Mouse (Mus musculus) forebrain, embryonic 11.5 days (tissue): ENCODE results near the gene Dpysl4. TPM values are rescaled to one million over a fixed set of nuclear protein-coding genes. Genes with fewer than 3 reads are reported as not detected.

Experiments
- ATAC-seq: fragments of 200-750 bp; cut with Nextera tagmentation; replicated peaks from 2 replicates; pipeline ENCODE4 v1.8.0; 2017; ENCODE audit warnings: moderate TSS enrichment; ENCODE audit not compliant: low FRiP score
- DNase-seq: peaks from one replicate; pipeline ENCODE4 v3.0.0-alpha.2; 2017; ENCODE audit warnings: low spot score
- H3K27ac ChIP-seq: fragments of 300-500 bp; sonication (generic); 2 replicates; pipeline ENCODE4 v1.5.1; 2014; ENCODE audit warnings: low read depth, low read length
- H3K27me3 ChIP-seq: fragments of 300-500 bp; sonication (generic); 2 replicates; pipeline ENCODE4 v1.6.1; 2014; ENCODE audit warnings: mild to moderate bottlenecking, low read length, mixed read lengths; ENCODE audit not compliant: control insufficient read depth, insufficient read depth
- H3K36me3 ChIP-seq: fragments of 300-500 bp; sonication (generic); 2 replicates; pipeline ENCODE4 v1.6.1; 2014; ENCODE audit warnings: mild to moderate bottlenecking, low read length, moderate library complexity, mixed read lengths; ENCODE audit not compliant: control insufficient read depth, insufficient read depth
- H3K4me1 ChIP-seq: fragments of 300-500 bp; sonication (generic); replicated peaks from 2 replicates; pipeline ENCODE4 v1.6.1; 2014; ENCODE audit warnings: low read length, mixed read lengths; ENCODE audit not compliant: control insufficient read depth, insufficient read depth
- H3K4me2 ChIP-seq: fragments of 300-500 bp; sonication (generic); 2 replicates; pipeline ENCODE4 v1.6.1; 2014; ENCODE audit warnings: low read depth, mild to moderate bottlenecking, low read length, moderate library complexity, mixed read lengths; ENCODE audit not compliant: severe bottlenecking
- H3K4me3 ChIP-seq: fragments of 300-500 bp; sonication (generic); 2 replicates; pipeline ENCODE4 v1.5.1; 2014; ENCODE audit warnings: low read depth, low read length
- H3K9ac ChIP-seq: fragments of 300-500 bp; sonication (generic); 2 replicates; pipeline ENCODE4 v1.6.1; 2014; ENCODE audit warnings: low read length
- H3K9me3 ChIP-seq: fragments of 300-500 bp; sonication (generic); 2 replicates; pipeline ENCODE4 v1.6.1; 2016; ENCODE audit warnings: low read length, mixed read lengths; ENCODE audit not compliant: control insufficient read depth
- WGBS: fragments of 180-500 bp; shearing (Covaris S2); extraction: QIAGEN DNeasy Blood & Tissue Kit; methylation state at CpG from one replicate; pipeline ENCODE4 v1.1.7; 2014; 5-methylcytosine and 5-hydroxymethylcytosine counted together
- polyA plus RNA-seq: library from polyadenylated mRNA; unstranded; fragments of >200 nt; fragmentation: Nextera tagmentation; extraction: Ambion mirVana; gene quantifications from 2 replicates; pipeline ENCODE4 v1.2.1, GENCODE M21; 2014

The Dpysl4 gene
- polyA plus RNA-seq, 1 experiment from 2014 or later, result 125 TPM

DNA sequence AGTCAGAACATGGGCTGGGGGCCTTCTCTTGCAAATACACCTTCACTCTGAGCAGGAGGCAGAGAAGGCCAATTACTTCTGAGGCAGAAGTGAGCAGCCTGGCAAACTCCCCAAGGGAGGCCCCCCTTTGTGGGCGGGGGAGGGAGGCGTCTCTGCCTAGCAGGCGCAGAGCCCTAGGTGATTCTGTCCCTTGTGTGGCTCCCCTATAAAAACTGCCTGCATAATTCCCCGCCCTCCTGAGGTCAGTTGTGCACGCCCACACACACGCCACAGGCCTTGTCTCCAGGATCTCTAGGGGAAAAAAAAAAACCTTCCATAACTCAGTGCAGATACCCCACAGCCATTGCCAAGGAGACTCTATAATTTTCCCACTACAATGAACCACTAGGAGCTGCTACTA lies 44.6 kb downstream of the Dpysl4 start:
- 52% methylated on average over 6 of the region's 6 CpGs for WGBS
- no peaks in the 10 kb centered on the region; the same call in 1 of the 2 replicates for H3K27me3 ChIP-seq

GRCm38 (mm10) chr7:139131538-139131937 lies 45.7 kb downstream of the Dpysl4 start:
- Histone ChIP-seq H3K9ac (no peak overlapping the region), H3K36me3 (no peaks in the 10 kb centered on the region), H3K9me3 (no peaks in the 10 kb centered on the region), H3K4me2 (no peak overlapping the region), H3K27ac (no peak overlapping the region), H3K4me1 (peaks cover 7% of the 10 kb centered on the region), H3K4me3 (no peak overlapping the region), H3K27me3 (no peaks in the 10 kb centered on the region; the same call in 1 of the 2 replicates)
- WGBS, result 67% methylated on average over 8 of the region's 8 CpGs
- DNase-seq (no peak), ATAC-seq (no peak)

More for the DNA sequence above, 44.6 kb downstream of the Dpysl4 start:
- no peaks in the 10 kb centered on the region for H3K36me3 ChIP-seq
- H3K9me3 ChIP-seq, result no peaks in the 10 kb centered on the region
- ATAC-seq (no peak), DNase-seq (no peak)
- peaks cover 6% of the 10 kb centered on the region for H3K4me1 ChIP-seq
- no peak overlapping the region for H3K4me2 ChIP-seq
- H3K27ac ChIP-seq, result no peak overlapping the region
- no peak overlapping the region for H3K9ac ChIP-seq
- no peak overlapping the region for H3K4me3 ChIP-seq

- no peaks in the 10 kb centered on the region for H3K36me3 ChIP-seq
- H3K4me3 ChIP-seq, result no peak overlapping the region
- H3K4me1 ChIP-seq, result peaks cover 8% of the 10 kb centered on the region
- WGBS, result 85% methylated on average over 3 of the region's 3 CpGs
- H3K9me3 ChIP-seq, result no peaks in the 10 kb centered on the region
- ATAC-seq, result no peak
- no peak overlapping the region for H3K27ac ChIP-seq
- no peak overlapping the region for H3K4me2 ChIP-seq
- no peak for DNase-seq
- H3K9ac ChIP-seq, result no peak overlapping the region
- peaks cover 10% of the 10 kb centered on the region for H3K27me3 ChIP-seq
These were observed 47.6 kb downstream of the Dpysl4 start for GRCm38 (mm10) chr7:139133446-139133845.

- no peak overlapping the region for H3K27ac ChIP-seq
- no peak overlapping the region for H3K4me3 ChIP-seq
- H3K4me1 ChIP-seq, result peaks cover 18% of the 10 kb centered on the region
- H3K36me3 ChIP-seq, result no peaks in the 10 kb centered on the region
- ATAC-seq (no peak), DNase-seq (no peak)
- WGBS, result 85% methylated on average over 5 of the region's 5 CpGs
- H3K4me2 ChIP-seq, result no peak overlapping the region
- H3K27me3 ChIP-seq, result peaks cover 10% of the 10 kb centered on the region
- H3K9me3 ChIP-seq, result no peaks in the 10 kb centered on the region
- H3K9ac ChIP-seq, result no peak overlapping the region
These were observed 49.4 kb downstream of the Dpysl4 start for GRCm38 (mm10) chr7:139135236-139135635.

DNA sequence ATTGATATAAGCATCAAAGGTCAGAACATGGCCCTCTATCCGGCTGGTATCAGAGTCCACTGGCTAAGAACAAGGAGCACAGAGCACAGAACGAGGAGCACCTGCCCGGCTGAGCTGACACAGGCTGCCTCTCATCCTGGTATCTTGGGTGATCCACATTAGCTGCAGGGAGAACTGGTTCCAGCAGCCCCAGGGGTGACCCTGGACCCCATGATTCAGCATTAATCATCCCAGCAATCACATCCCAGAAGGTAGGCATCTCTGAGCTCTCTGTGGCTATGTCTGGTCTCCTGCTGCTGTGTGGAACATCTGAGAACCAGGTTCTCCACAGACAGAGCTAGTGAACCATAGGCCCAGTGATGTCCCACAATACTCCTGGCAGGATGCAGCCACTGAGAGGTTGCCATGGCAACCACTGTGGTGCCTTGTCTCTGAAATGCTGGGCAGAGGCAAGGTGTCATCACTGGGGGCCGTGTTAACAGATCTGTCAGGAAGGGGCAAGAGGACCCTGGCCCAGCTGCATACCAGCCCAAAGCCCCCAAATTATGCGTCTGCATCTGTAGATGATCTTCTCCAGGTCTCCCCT lies 51.2 kb downstream of the Dpysl4 start:
- peaks cover 18% of the 10 kb centered on the region for H3K27me3 ChIP-seq
- ATAC-seq (no peak), DNase-seq (no peak)
- H3K4me3 ChIP-seq, result no peak overlapping the region
- 77% methylated on average over 5 of the region's 5 CpGs for WGBS
- H3K4me1 ChIP-seq, result peaks cover 20% of the 10 kb centered on the region
- no peaks in the 10 kb centered on the region for H3K9me3 ChIP-seq
- no peak overlapping the region for H3K4me2 ChIP-seq
- no peaks in the 10 kb centered on the region for H3K36me3 ChIP-seq
- no peak overlapping the region for H3K27ac ChIP-seq
- H3K9ac ChIP-seq, result no peak overlapping the region

DNA sequence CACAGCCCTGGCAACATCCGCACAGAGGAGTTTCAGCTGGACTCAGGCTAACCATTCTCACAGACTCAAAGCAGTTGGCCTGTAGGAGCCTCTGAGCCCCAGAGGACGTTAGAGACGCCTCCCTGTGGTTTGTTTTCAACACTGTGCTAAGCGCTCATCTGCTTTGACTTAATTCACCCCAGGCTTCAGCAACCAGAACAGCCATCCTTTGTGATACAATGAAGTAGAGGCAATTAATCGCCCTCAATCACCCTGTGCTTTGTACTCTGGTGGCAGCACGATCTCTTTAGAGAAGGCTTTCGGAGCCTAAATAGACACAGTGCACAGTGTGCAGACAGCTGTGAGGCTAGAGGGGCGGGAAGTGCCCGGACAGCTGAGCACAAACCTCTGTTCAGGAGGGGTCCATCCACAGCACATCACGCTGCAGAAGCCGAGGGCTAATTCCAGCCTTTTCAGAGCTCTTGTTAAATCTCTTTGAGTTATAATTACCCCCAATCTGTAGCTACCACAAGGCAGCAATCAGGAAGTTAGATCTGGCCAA lies 54.2 kb downstream of the Dpysl4 start:
- Histone ChIP-seq H3K27me3 (peaks cover 18% of the 10 kb centered on the region), H3K4me3 (no peak overlapping the region), H3K36me3 (no peaks in the 10 kb centered on the region), H3K27ac (peak overlapping the region; percentile 51), H3K9ac (peak overlapping the region; percentile 16), H3K4me1 (peaks cover 20% of the 10 kb centered on the region), H3K9me3 (no peaks in the 10 kb centered on the region), H3K4me2 (peak overlapping the region; percentile 26; the same call in 1 of the 2 replicates)
- WGBS, result 2% methylated on average over 11 of the region's 11 CpGs
- DNase-seq, result peak; percentile 75
- peak; percentile 89 for ATAC-seq

DNA sequence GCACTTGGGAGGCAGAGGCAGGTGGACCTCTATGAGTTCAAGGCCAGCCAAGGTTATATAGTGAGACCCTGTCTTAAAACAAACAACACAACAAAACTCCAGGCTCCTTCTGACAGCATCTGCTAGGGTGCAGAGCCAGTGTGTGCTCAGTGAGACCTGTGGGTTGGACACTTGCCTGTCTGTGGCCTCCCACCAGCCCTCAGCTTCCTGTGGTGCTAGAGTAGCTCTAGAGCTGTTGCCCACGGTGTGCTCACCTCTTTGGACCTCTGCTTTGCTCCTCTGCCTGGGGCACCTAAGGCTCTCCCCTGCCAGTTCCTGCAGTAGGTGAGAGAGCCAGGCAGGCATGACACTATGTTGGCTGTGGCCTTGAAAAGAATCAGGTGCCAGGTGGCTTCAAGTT lies 58.0 kb downstream of the Dpysl4 start:
- WGBS, result 74% methylated on average over 1 of the region's 1 CpGs
- no peaks in the 10 kb centered on the region for H3K36me3 ChIP-seq
- no peak overlapping the region for H3K27ac ChIP-seq
- H3K27me3 ChIP-seq, result peaks cover 8% of the 10 kb centered on the region
- H3K9ac ChIP-seq, result no peak overlapping the region
- peaks cover 25% of the 10 kb centered on the region for H3K4me1 ChIP-seq
- DNase-seq (no peak), ATAC-seq (no peak)
- no peak overlapping the region for H3K4me3 ChIP-seq
- H3K4me2 ChIP-seq, result no peak overlapping the region
- no peaks in the 10 kb centered on the region for H3K9me3 ChIP-seq

- peaks cover 8% of the 10 kb centered on the region for H3K27me3 ChIP-seq
- no peaks in the 10 kb centered on the region for H3K36me3 ChIP-seq
- no peaks in the 10 kb centered on the region for H3K9me3 ChIP-seq
- H3K4me3 ChIP-seq, result no peak overlapping the region
- DNase-seq, result no peak
- no peak overlapping the region for H3K4me2 ChIP-seq
- H3K9ac ChIP-seq, result no peak overlapping the region
- ATAC-seq, result no peak
- H3K27ac ChIP-seq, result no peak overlapping the region
- WGBS, result 38% methylated on average over 7 of the region's 7 CpGs
- peaks cover 9% of the 10 kb centered on the region for H3K4me1 ChIP-seq
These were observed 60.1 kb downstream of the Dpysl4 start for GRCm38 (mm10) chr7:139145891-139146290.

- H3K27ac ChIP-seq, result no peak overlapping the region
- DNase-seq, result no peak
- no peaks in the 10 kb centered on the region for H3K27me3 ChIP-seq
- peaks cover 11% of the 10 kb centered on the region for H3K4me1 ChIP-seq
- no peaks in the 10 kb centered on the region for H3K9me3 ChIP-seq
- no peak for ATAC-seq
- no peak overlapping the region for H3K4me2 ChIP-seq
- WGBS, result 46% methylated on average over 4 of the region's 4 CpGs
- H3K9ac ChIP-seq, result no peak overlapping the region
- no peaks in the 10 kb centered on the region for H3K36me3 ChIP-seq
- H3K4me3 ChIP-seq, result no peak overlapping the region
These were observed 61.6 kb downstream of the Dpysl4 start for GRCm38 (mm10) chr7:139147360-139147759.
